Mouse (Mus musculus): Measurements from ENCODE around the gene Creb3l1.

DNA sequence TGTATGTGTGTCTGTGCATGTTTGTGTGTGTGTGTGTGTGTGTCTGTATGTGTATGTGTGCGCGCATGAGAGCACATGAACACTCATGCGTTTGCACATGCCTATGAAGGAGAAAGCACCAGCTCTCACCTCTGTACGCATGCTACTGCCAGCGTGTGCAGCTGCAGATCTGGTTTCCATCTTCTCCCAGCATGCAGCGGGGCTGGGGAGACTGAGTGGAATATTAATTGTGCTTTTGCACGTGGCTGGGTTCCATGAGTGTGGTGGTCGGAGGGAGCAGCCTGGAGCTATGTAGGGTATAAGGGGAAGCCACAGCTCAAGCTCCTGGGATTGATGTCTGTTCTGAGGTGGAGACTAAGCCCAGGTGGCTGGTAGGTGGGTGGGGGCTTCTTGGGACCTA, 6.3 kb upstream of the Creb3l1 start:
- TF ChIP-seq POLR2A (IDR thresholded peaks at IDR 0.05; ENCODE audit: insufficient read depth, low read depth, low read length) (no peak), CTCF (IDR thresholded peaks at IDR 0.05) (no peak), EP300 (IDR thresholded peaks at IDR 0.05; ENCODE audit: insufficient read depth, low read depth, low read length) (no peak)

Measured in heart, adult 2 months (tissue).